Mouse (Mus musculus): Measurements from ENCODE around the gene Gfap. TPM values are rescaled to one million over a fixed set of nuclear protein-coding genes. Genes with fewer than 3 reads are reported as not detected.

Gfap gene
- total and polyA plus RNA-seq, 3 experiments: not detected

- peaks cover 29% of the 10 kb centered on the region for H3K27me3 ChIP-seq (ENCODE audit: insufficient read depth, low read length)
- no peak for TF ChIP-seq TAL1 (conservative IDR thresholded peaks at IDR 0.05; ENCODE audit: low read depth, low read length)
- no peak for TF ChIP-seq POLR2AphosphoS5 (IDR thresholded peaks at IDR 0.05; ENCODE audit: insufficient replicate concordance, low read depth, low read length)
- no peak for TF ChIP-seq CTCF (IDR thresholded peaks at IDR 0.05; ENCODE audit: low read depth, low read length)
- no peak for TF ChIP-seq GATA2 (IDR thresholded peaks at IDR 0.05; ENCODE audit: borderline replicate concordance, low read depth, low read length)
- no peak for TF ChIP-seq GATA1 (IDR thresholded peaks at IDR 0.05; ENCODE audit: borderline replicate concordance, low read length)
- ATAC-seq (ENCODE audit: extremely low read depth, insufficient number of reproducible peaks, low FRiP score, poor library complexity, severe bottlenecking): peak; percentile 40; the same call in 1 of the 2 replicates
- H3K36me3 ChIP-seq (replicated peaks): peaks cover 36% of the 10 kb centered on the region
- no peaks in the 10 kb centered on the region for H3K9me3 ChIP-seq (replicated peaks)
- peak; percentile 78 for DNase-seq (ENCODE audit: low spot score)
- H3K4me3 ChIP-seq (ENCODE audit: low read depth, low read length): peak within 1 kb of the TSS; percentile 84
- peaks cover 30% of the 10 kb centered on the region for H3K4me1 ChIP-seq (ENCODE audit: insufficient read depth, low read depth, low read length)
Observed at GRCm38 (mm10) chr11:102880585-102881313, 20.0 kb downstream of the Gfap start, which contains the start of the genes Eftud2 and Ccdc103. TSS of gene Eftud2 (minus strand) at chr11:102880985. TSS of gene Ccdc103 (plus strand) at chr11:102881204.

DNA sequence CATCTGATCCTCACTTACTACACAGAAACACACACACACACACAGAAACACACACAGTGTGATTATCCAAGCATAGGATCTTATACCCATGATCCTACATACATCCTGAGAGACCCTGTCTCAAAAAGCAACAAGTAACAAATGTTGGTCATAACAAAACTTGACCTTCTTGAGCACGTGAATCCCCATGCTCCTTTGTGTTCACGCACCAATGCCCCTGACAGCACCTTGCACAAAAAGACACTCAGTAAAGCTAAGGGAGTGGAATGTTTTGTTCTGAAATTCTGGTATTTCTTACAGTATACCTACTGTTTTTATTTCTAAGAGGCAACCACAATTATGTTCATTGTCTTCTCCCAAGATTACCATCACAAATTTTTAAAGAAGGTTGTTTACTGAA lies 21.2 kb downstream of the Gfap start:
- peaks cover 18% of the 10 kb centered on the region for H3K27me3 ChIP-seq (ENCODE audit: insufficient read depth, low read length)
- peaks cover 34% of the 10 kb centered on the region for H3K4me1 ChIP-seq (ENCODE audit: insufficient read depth, low read depth, low read length)
- peak overlapping the region; percentile 84; the same call in 1 of the 2 replicates for H3K4me3 ChIP-seq (ENCODE audit: low read depth, low read length)
- DNase-seq (ENCODE audit: low spot score) (no peak), ATAC-seq (ENCODE audit: extremely low read depth, insufficient number of reproducible peaks, low FRiP score, poor library complexity, severe bottlenecking) (no peak)
- no peaks in the 10 kb centered on the region for H3K9me3 ChIP-seq (replicated peaks)
- no peak for TF ChIP-seq POLR2AphosphoS5 (IDR thresholded peaks at IDR 0.05; ENCODE audit: insufficient replicate concordance, low read depth, low read length)
- no peak for TF ChIP-seq GATA2 (IDR thresholded peaks at IDR 0.05; ENCODE audit: borderline replicate concordance, low read depth, low read length)
- no peak for TF ChIP-seq CTCF (IDR thresholded peaks at IDR 0.05; ENCODE audit: low read depth, low read length)
- no peak for TF ChIP-seq GATA1 (IDR thresholded peaks at IDR 0.05; ENCODE audit: borderline replicate concordance, low read length)
- TF ChIP-seq TAL1 (conservative IDR thresholded peaks at IDR 0.05; ENCODE audit: low read depth, low read length): no peak
- peaks cover 48% of the 10 kb centered on the region for H3K36me3 ChIP-seq (replicated peaks)

GRCm38 (mm10) chr11:102874801-102875334 lies 25.8 kb downstream of the Gfap start:
- DNase-seq (ENCODE audit: low spot score) (no peak), ATAC-seq (ENCODE audit: extremely low read depth, insufficient number of reproducible peaks, low FRiP score, poor library complexity, severe bottlenecking) (no peak)
- Histone ChIP-seq H3K9me3 (replicated peaks) (no peaks in the 10 kb centered on the region), H3K27me3 (ENCODE audit: insufficient read depth, low read length) (no peaks in the 10 kb centered on the region), H3K4me3 (ENCODE audit: low read depth, low read length) (no peak overlapping the region), H3K4me1 (ENCODE audit: insufficient read depth, low read depth, low read length) (peaks cover 21% of the 10 kb centered on the region), H3K36me3 (replicated peaks) (peaks cover 85% of the 10 kb centered on the region)
- no peak for TF ChIP-seq POLR2AphosphoS5 (IDR thresholded peaks at IDR 0.05; ENCODE audit: insufficient replicate concordance, low read depth, low read length)
- no peak for TF ChIP-seq GATA1 (IDR thresholded peaks at IDR 0.05; ENCODE audit: borderline replicate concordance, low read length)
- TF ChIP-seq GATA2 (IDR thresholded peaks at IDR 0.05; ENCODE audit: borderline replicate concordance, low read depth, low read length): no peak

- Histone ChIP-seq H3K27me3 (ENCODE audit: insufficient read depth, low read length) (no peaks in the 10 kb centered on the region), H3K36me3 (replicated peaks) (peaks cover 97% of the 10 kb centered on the region)
- ATAC-seq (ENCODE audit: extremely low read depth, insufficient number of reproducible peaks, low FRiP score, poor library complexity, severe bottlenecking): no peak
Observed at GRCm38 (mm10) chr11:102864272-102864671, 36.4 kb downstream of the Gfap start.

GRCm38 (mm10) chr11:102859933-102860332 lies 40.8 kb downstream of the Gfap start:
- TF ChIP-seq GATA2 (IDR thresholded peaks at IDR 0.05; ENCODE audit: borderline replicate concordance, low read depth, low read length) (no peak), CTCF (IDR thresholded peaks at IDR 0.05; ENCODE audit: low read depth, low read length) (no peak), GATA1 (IDR thresholded peaks at IDR 0.05; ENCODE audit: borderline replicate concordance, low read length) (no peak), TAL1 (conservative IDR thresholded peaks at IDR 0.05; ENCODE audit: low read depth, low read length) (no peak), POLR2AphosphoS5 (IDR thresholded peaks at IDR 0.05; ENCODE audit: insufficient replicate concordance, low read depth, low read length) (no peak)
- Histone ChIP-seq H3K4me3 (ENCODE audit: low read depth, low read length) (no peak overlapping the region), H3K9me3 (replicated peaks) (no peaks in the 10 kb centered on the region), H3K27me3 (ENCODE audit: insufficient read depth, low read length) (no peaks in the 10 kb centered on the region), H3K4me1 (ENCODE audit: insufficient read depth, low read depth, low read length) (no peaks in the 10 kb centered on the region), H3K36me3 (replicated peaks) (peaks cover 99% of the 10 kb centered on the region)
- DNase-seq (ENCODE audit: low spot score): no peak
- ATAC-seq (ENCODE audit: extremely low read depth, insufficient number of reproducible peaks, low FRiP score, poor library complexity, severe bottlenecking): no peak

More at GRCm38 (mm10) chr11:102864272-102864671, 36.4 kb downstream of the Gfap start:
- Histone ChIP-seq H3K4me3 (ENCODE audit: low read depth, low read length) (no peak overlapping the region), H3K9me3 (replicated peaks) (no peaks in the 10 kb centered on the region), H3K4me1 (ENCODE audit: insufficient read depth, low read depth, low read length) (0 out of 2 replicates have a peak, but pooled peaks cover 2% of the 10 kb centered on the region)
- no peak for TF ChIP-seq GATA2 (IDR thresholded peaks at IDR 0.05; ENCODE audit: borderline replicate concordance, low read depth, low read length)
- 0 out of 2 replicates have a peak, but pooled peaks have one; percentile 4 for TF ChIP-seq CTCF (IDR thresholded peaks at IDR 0.05; ENCODE audit: low read depth, low read length)
- no peak for TF ChIP-seq TAL1 (conservative IDR thresholded peaks at IDR 0.05; ENCODE audit: low read depth, low read length)
- no peak for TF ChIP-seq GATA1 (IDR thresholded peaks at IDR 0.05; ENCODE audit: borderline replicate concordance, low read length)
- TF ChIP-seq POLR2AphosphoS5 (IDR thresholded peaks at IDR 0.05; ENCODE audit: insufficient replicate concordance, low read depth, low read length): no peak
- DNase-seq (ENCODE audit: low spot score): no peak

DNA sequence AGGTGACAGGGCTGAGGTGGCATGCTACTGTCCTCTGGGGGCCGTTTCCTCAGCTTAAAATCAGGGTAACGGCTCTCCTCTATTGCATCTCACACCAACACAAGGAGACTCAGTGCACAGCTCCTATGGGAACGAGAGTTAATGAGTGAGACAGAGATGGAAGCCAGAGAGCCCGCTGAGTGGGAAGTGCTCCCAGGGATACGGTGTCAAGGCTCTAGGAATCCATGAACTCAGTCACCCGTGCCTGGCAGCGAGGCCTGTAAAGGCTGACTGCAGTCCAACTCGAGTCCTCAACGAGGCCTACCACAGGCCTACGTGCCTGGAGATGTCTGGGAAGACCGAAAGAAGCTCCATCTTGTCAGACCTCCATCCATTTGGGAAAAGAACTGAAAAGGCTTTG lies 41.8 kb downstream of the Gfap start:
- ATAC-seq (ENCODE audit: extremely low read depth, insufficient number of reproducible peaks, low FRiP score, poor library complexity, severe bottlenecking): no peak
- no peaks in the 10 kb centered on the region for H3K4me1 ChIP-seq (ENCODE audit: insufficient read depth, low read depth, low read length)
- TF ChIP-seq POLR2AphosphoS5 (IDR thresholded peaks at IDR 0.05; ENCODE audit: insufficient replicate concordance, low read depth, low read length) (no peak), TAL1 (conservative IDR thresholded peaks at IDR 0.05; ENCODE audit: low read depth, low read length) (no peak), GATA1 (IDR thresholded peaks at IDR 0.05; ENCODE audit: borderline replicate concordance, low read length) (no peak), CTCF (IDR thresholded peaks at IDR 0.05; ENCODE audit: low read depth, low read length) (no peak), GATA2 (IDR thresholded peaks at IDR 0.05; ENCODE audit: borderline replicate concordance, low read depth, low read length) (no peak)
- H3K36me3 ChIP-seq (replicated peaks): peaks cover 98% of the 10 kb centered on the region
- no peaks in the 10 kb centered on the region for H3K9me3 ChIP-seq (replicated peaks)
- no peaks in the 10 kb centered on the region for H3K27me3 ChIP-seq (ENCODE audit: insufficient read depth, low read length)
- H3K4me3 ChIP-seq (ENCODE audit: low read depth, low read length): no peak overlapping the region
- DNase-seq (ENCODE audit: low spot score): no peak
